Mouse (Mus musculus) lung, adult 2 months (tissue): ENCODE data around the gene Vwce.

Source experiments
- CTCF ChIP-seq: fragments of 200-500 bp; IDR thresholded peaks from 2 replicates; pipeline ENCODE4 v1.5.1; 2011; ENCODE audit warnings: mild to moderate bottlenecking, low read length, control low read depth; ENCODE audit not compliant: insufficient read depth
- POLR2A ChIP-seq: fragments of 200-500 bp; IDR thresholded peaks from 2 replicates; pipeline ENCODE4 v1.6.1; 2011; ENCODE audit warnings: low read depth, mild to moderate bottlenecking, control low read depth, low read length, borderline replicate concordance; ENCODE audit errors: extremely low read depth

- TF ChIP-seq CTCF, result no peak
- TF ChIP-seq POLR2A, result no peak
Measured at GRCm38 (mm10) chr19:10685727-10686126, 51.7 kb downstream of the Vwce start.
